Comparison of ENCODE assay signal across 13 mouse cellular contexts in the genomic region with DNA sequence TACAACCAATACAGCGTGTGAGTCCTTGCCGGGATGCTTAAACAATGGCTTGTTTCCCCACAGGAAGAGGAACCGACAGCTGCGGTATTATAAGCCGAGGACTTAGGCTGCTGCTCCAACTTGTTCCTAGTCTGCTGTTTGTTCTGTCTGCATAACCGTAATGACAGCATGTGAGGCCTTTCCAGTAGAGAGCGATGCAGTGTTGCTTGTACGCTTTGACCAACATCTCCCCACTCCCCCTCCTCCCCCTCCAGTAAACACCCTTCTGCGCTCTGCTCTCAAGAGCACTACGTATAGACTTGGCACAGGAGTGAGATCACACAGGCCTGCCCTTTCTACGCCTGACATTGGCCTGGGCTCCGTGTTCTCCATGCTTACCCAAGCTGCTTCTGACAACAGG. TPM values are rescaled to one million over a fixed set of nuclear protein-coding genes. Genes with fewer than 3 reads are reported as not detected.
DNase-seq lines count a peak whose midpoint lies in the region; ATAC-seq and TF ChIP-seq lines count a peak whose summit lies in the region.
"Had no signal": no experiment of that assay in that cellular context is flagged by ENCODE, and none has a peak within 500 bp of the region (broad histone marks: within the 10 kb centered on the region; RNA-seq: fewer than 3 reads in every experiment).

No protein-coding gene starts in this region.

- no peaks in the 10 kb centered on the region for H3K9me3 ChIP-seq in liver, embryonic 16.5 days (replicated peaks; ENCODE audit: control insufficient read depth, low read length)
- H3K9me3 ChIP-seq in liver, embryonic 12.5 days (replicated peaks) = no peaks in the 10 kb centered on the region
- no peaks in the 10 kb centered on the region for H3K9me3 ChIP-seq in limb, embryonic 10.5 days (replicated peaks)

- H3K36me3 ChIP-seq in liver, embryonic 16.5 days (ENCODE audit: control insufficient read depth, insufficient read depth) = no peaks in the 10 kb centered on the region
- H3K36me3 ChIP-seq in liver, embryonic 12.5 days = no peaks in the 10 kb centered on the region
- H3K36me3 ChIP-seq in limb, embryonic 10.5 days = no peaks in the 10 kb centered on the region

- intact Hi-C loops in gastrocnemius, adult 2 months (cut with DNase I) = no loop called here
- intact Hi-C loops in gastrocnemius, postnatal 14 days (cut with DNase I; ENCODE audit: low total_unique reads) = no loop called here

- H3K4me2 ChIP-seq in liver, embryonic 16.5 days (ENCODE audit: low read depth, low read length) = no peak overlapping the region
- H3K4me2 ChIP-seq in liver, embryonic 12.5 days = no peak overlapping the region

- 39% methylated on average over 12 of the region's 12 CpGs for WGBS in liver, embryonic 16.5 days (ENCODE audit: insufficient replicate concordance)
- WGBS in liver, embryonic 12.5 days (ENCODE audit: insufficient replicate concordance) = 42% methylated on average over 12 of the region's 12 CpGs
- 84% methylated on average over 12 of the region's 12 CpGs for WGBS in limb, embryonic 10.5 days

- H3K9ac ChIP-seq in liver, embryonic 16.5 days (ENCODE audit: low read depth, low read length) = no peak overlapping the region
- H3K9ac ChIP-seq in liver, embryonic 12.5 days = no peak overlapping the region; the same call in 1 of the 2 replicates
- H3K9ac ChIP-seq: liver, embryonic 14.5 days had no signal

- H3K27ac ChIP-seq in gastrocnemius, adult 2 months = peak overlapping the region; percentile 77
- no peak overlapping the region for H3K27ac ChIP-seq in liver, embryonic 16.5 days (ENCODE audit: low read length)
- H3K27ac ChIP-seq in liver, embryonic 12.5 days = no peak overlapping the region
- 0 out of 2 replicates have a peak overlapping the region, but pooled peaks have one; percentile 5 for H3K27ac ChIP-seq in limb, embryonic 10.5 days
- H3K27ac ChIP-seq: left cerebral cortex, adult 2 months; liver, embryonic 14.5 days had no signal

- DNase-seq in gastrocnemius, adult 2 months = no peak
- no peak for DNase-seq in gastrocnemius, postnatal 14 days
- DNase-seq in limb, embryonic 10.5 days (ENCODE audit: low spot score) = no peak
- DNase-seq in MN1 (ENCODE audit: low spot score) = no peak
- DNase-seq in left cerebral cortex, adult 18-20 months (ENCODE audit: low spot score in 2 of 2) = no peak
- DNase-seq: adrenal gland, postnatal 14 days; cerebellum, adult 2 months; kidney, adult 18-20 months had no signal

- no peak overlapping the region for H3K4me3 ChIP-seq in gastrocnemius, adult 2 months
- H3K4me3 ChIP-seq in liver, embryonic 16.5 days (ENCODE audit: low read depth, low read length) = no peak overlapping the region
- H3K4me3 ChIP-seq in liver, embryonic 12.5 days = no peak overlapping the region
- H3K4me3 ChIP-seq in limb, embryonic 10.5 days = no peak overlapping the region
- H3K4me3 ChIP-seq: left cerebral cortex, adult 2 months had no signal

- no peak for TF ChIP-seq CTCF in gastrocnemius, adult 2 months (IDR thresholded peaks at IDR 0.05)

- peak; percentile 19; the same call in 1 of the 2 replicates for ATAC-seq in liver, embryonic 16.5 days (ENCODE audit: low read depth)
- ATAC-seq in liver, embryonic 12.5 days = no peak
- ATAC-seq in common myeloid progenitor, adult 5-6 weeks (replicated peaks; ENCODE audit: low read depth, poor library complexity, severe bottlenecking) = peak; percentile 82

- no peaks in the 10 kb centered on the region for H3K27me3 ChIP-seq in liver, embryonic 16.5 days (ENCODE audit: control insufficient read depth, insufficient read depth, low read depth, low read length)
- H3K27me3 ChIP-seq in liver, embryonic 12.5 days (replicated peaks) = no peaks in the 10 kb centered on the region; the same call in 1 of the 2 replicates
- H3K27me3 ChIP-seq in limb, embryonic 10.5 days (ENCODE audit: low read depth, poor library complexity, severe bottlenecking) = no peaks in the 10 kb centered on the region

- H3K4me1 ChIP-seq in liver, embryonic 16.5 days (ENCODE audit: control insufficient read depth, low read depth, low read length) = no peaks in the 10 kb centered on the region
- no peaks in the 10 kb centered on the region for H3K4me1 ChIP-seq in liver, embryonic 12.5 days
- H3K4me1 ChIP-seq in limb, embryonic 10.5 days = no peaks in the 10 kb centered on the region

RNA-seq across cellular contexts. Expression of a gene that starts 18.1 kb away (rescaled TPM):
- under 1 TPM; 0.56 to 0.59 TPM for total RNA-seq in gastrocnemius, adult 2 months (2021)
- 1 to 10 TPM in 1 of 2 experiments, under 1 TPM in 1; 0.42 to 1.1 TPM for total RNA-seq in gastrocnemius, postnatal 14 days (2021)
- polyA plus RNA-seq in liver, embryonic 16.5 days (2015; fragmentation: Nextera tagmentation; extraction: Ambion mirVana) = 0.28 and 0.33 TPM in 2 replicates
- 0.45 and 0.67 TPM in 2 replicates for polyA plus RNA-seq in liver, embryonic 12.5 days (2016; fragmentation: Nextera tagmentation; extraction: Ambion mirVana)
- 0.27 TPM in 1 of 2 replicates, not detected in the other for total RNA-seq in common myeloid progenitor, adult 5-6 weeks (2017)
- 1.6 and 2.2 TPM in 2 replicates for polyA plus RNA-seq in limb, embryonic 10.5 days (2016; fragmentation: Nextera tagmentation; extraction: Ambion mirVana)
- total RNA-seq in left cerebral cortex, adult 18-20 months (2021) = under 1 TPM; 0.26 to 0.70 TPM
- total RNA-seq: adrenal gland, postnatal 14 days had no signal

Comparison
In these comparisons a context has a peak if more than half of its experiments do, and no peak if none do; other contexts are left out.
1. H3K27ac ChIP-seq: peak in gastrocnemius, adult 2 months (single experiment) and limb, embryonic 10.5 days (single experiment); none in liver, embryonic 16.5 days (single experiment) and liver, embryonic 12.5 days (single experiment).